Mouse (Mus musculus): ENCODE measurements at regions not wholly inside any gene's neighbourhood (a gene's known extent, or its start where the extent isn't known, plus 50 kb on each side); places are given as distances from the start of the nearest gene placed in this dataset.

DNA sequence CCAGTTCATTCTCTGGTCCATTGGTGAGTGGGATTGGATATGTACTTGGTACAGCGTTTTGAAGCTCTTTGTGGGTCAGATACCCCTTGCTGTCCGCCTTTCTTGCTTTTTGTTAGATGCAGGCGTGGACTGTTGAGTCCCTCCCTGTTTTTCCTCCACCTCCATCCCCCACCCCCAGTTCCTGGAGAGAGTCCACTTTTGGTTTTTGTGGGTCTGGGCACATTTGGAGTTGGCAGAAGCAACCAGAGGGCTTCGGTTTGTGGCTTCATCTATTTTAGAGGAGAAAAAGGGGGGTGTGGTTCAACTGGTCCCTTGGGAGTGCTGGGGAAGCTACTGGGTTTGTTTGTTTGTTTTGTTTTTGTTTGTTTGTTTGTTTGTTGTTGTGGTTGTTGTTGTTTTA lies 103.9 kb upstream of the Gm9887 start:
- Histone ChIP-seq H3K4me3 (ENCODE audit: low read depth, low read length) (no peak overlapping the region), H3K9ac (replicated peaks; ENCODE audit: low read depth) (no peak overlapping the region), H3K4me2 (replicated peaks; ENCODE audit: low read depth, low read length) (no peak overlapping the region), H3K36me3 (ENCODE audit: insufficient read depth, low read length) (no peaks in the 10 kb centered on the region), H3K27me3 (replicated peaks; ENCODE audit: insufficient read depth, low read length) (no peaks in the 10 kb centered on the region), H3K4me1 (ENCODE audit: insufficient read depth, low read depth, low read length) (peaks cover 16% of the 10 kb centered on the region), H3K27ac (ENCODE audit: low read length) (no peak overlapping the region), H3K9me3 (ENCODE audit: low read length) (no peaks in the 10 kb centered on the region)
- ATAC-seq: no peak
- WGBS: 75% methylated on average over 4 of the region's 4 CpGs
- TF ChIP-seq CTCF (IDR thresholded peaks at IDR 0.05) (no peak), EP300 (IDR thresholded peaks at IDR 0.05) (no peak)
- DNase-seq (ENCODE audit: low spot score): no peak

DNA sequence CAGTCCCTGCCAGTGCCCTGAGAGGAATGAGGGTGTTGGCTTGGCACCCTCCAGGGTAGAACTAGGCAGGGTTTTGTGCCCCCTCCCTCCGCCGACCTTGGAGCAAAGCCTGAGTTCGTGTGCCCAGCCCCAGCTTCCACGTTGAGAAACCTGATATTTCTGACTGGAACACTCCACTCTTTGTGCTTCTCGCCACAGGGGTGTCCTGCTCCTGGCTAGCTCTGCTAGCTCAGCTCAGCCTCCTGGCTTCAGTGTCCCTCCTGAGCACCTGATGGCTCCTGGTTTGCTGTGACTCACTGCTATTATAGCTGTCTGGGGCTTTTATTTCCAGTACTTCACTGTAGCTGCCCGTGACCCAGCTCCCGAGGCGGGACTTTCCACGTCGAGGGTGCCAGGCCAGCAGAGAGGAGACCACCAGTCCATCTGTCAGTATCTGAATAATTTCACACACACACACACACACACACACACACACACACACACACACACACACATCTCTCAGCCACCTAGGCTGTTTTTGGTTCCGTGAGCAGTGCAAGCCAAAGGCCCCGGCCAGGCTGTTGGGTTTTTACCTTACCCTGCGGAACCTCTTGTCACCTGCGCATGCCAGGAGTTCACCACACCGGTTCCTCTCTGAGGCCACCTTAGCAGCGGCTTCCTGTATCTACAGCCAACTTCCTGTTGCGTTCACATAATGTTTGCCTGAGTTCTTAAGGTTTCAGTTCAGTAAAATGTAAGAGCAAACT lies 102.8 kb upstream of the Gm9887 start:
- TF ChIP-seq CTCF (IDR thresholded peaks at IDR 0.05) (no peak), EP300 (IDR thresholded peaks at IDR 0.05) (no peak)
- peak; percentile 84 for ATAC-seq
- Histone ChIP-seq H3K27ac (ENCODE audit: low read length) (peak overlapping the region; percentile 81), H3K4me2 (replicated peaks; ENCODE audit: low read depth, low read length) (no peak overlapping the region), H3K9ac (replicated peaks; ENCODE audit: low read depth) (0 out of 2 replicates have a peak overlapping the region, but pooled peaks have one; percentile 12), H3K36me3 (ENCODE audit: insufficient read depth, low read length) (no peaks in the 10 kb centered on the region), H3K4me1 (ENCODE audit: insufficient read depth, low read depth, low read length) (peaks cover 16% of the 10 kb centered on the region), H3K9me3 (ENCODE audit: low read length) (no peaks in the 10 kb centered on the region), H3K4me3 (ENCODE audit: low read depth, low read length) (no peak overlapping the region), H3K27me3 (replicated peaks; ENCODE audit: insufficient read depth, low read length) (no peaks in the 10 kb centered on the region)
- whole genome bisulfite sequencing: 34% methylated on average over 17 of the region's 17 CpGs
- peak; percentile 70 for DNase-seq (ENCODE audit: low spot score)

DNA sequence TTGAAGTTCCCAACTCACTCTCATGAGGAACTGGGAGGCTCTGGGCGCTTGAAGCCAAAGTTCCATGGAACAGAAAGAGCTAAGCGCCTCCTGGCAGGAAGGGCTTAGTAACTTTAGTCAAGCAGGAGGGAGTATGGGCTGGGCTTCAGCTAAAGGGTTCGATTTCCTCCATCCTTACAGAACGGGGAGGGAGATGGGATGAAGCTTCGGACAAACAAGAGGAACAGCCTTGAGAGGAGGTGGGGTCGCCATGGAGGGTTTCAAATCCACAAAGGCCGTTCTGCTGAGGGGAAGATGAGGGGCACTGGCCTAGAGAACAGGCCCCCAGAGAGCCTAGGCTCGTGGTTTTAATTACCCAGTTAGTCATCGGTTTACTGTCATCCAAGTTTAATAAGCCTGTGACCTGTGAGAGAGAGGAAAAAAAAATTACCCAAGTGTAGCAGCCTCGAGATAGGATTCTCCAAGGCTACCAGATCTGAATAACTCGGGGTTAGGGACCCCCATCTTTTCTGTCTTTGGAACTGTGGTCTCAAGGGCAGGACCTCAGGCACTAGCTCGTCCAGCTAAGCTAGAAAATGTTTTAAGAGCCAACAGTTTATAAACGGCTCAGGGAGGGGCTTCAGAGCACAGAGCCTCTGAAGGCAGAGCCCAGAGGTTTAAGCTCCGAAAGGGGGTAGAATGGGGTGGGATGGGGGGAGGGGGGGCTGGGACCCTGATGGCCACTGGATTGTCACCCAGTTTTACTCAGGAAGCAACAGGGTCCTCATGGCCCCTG lies 102.1 kb upstream of the Gm9887 start:
- WGBS: 43% methylated on average over 14 of the region's 14 CpGs
- Histone ChIP-seq H3K4me2 (replicated peaks; ENCODE audit: low read depth, low read length) (no peak overlapping the region), H3K4me1 (ENCODE audit: insufficient read depth, low read depth, low read length) (peaks cover 16% of the 10 kb centered on the region), H3K4me3 (ENCODE audit: low read depth, low read length) (no peak overlapping the region), H3K27me3 (replicated peaks; ENCODE audit: insufficient read depth, low read length) (no peaks in the 10 kb centered on the region), H3K9me3 (ENCODE audit: low read length) (no peaks in the 10 kb centered on the region), H3K36me3 (ENCODE audit: insufficient read depth, low read length) (no peaks in the 10 kb centered on the region), H3K9ac (replicated peaks; ENCODE audit: low read depth) (0 out of 2 replicates have a peak overlapping the region, but pooled peaks have one; percentile 12), H3K27ac (ENCODE audit: low read length) (peak overlapping the region; percentile 81)
- ATAC-seq (no peak), DNase-seq (ENCODE audit: low spot score) (peak; percentile 36)
- TF ChIP-seq EP300 (IDR thresholded peaks at IDR 0.05) (no peak), CTCF (IDR thresholded peaks at IDR 0.05) (no peak)

DNA sequence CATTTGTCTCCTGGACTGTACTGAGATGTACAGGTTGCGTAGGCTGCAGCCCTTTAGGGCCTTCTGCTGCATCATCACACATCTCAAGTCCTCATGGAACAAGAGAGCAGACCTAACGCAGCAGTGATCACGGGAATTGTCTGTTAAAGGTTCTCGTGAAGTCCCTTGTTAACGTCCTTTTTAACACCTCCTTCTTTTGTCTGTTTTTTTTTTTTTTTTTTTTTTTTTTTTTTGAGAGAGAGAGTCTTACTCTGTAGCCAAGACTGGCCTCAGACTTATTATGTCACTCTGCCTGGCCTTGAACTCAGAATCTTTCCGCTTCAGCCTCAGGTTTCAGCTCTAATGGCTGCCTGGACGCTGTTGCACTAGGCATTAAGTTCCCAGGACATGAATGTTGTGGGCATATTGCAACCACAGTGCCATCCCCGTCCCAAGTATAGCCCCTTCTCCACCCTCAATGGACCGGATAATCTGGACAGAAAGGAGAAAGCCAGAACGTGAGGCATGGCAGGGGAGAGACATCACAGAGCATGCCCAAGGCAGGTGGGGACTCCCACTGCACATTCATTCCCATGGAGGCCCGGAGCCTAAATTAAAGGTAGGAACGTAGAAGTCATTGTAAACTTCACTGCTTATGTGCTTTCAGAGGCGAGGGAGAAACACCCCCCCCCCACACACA lies 101.3 kb upstream of the Gm9887 start:
- Histone ChIP-seq H3K27me3 (replicated peaks; ENCODE audit: insufficient read depth, low read length) (no peaks in the 10 kb centered on the region), H3K9ac (replicated peaks; ENCODE audit: low read depth) (no peak overlapping the region), H3K4me2 (replicated peaks; ENCODE audit: low read depth, low read length) (no peak overlapping the region), H3K9me3 (ENCODE audit: low read length) (no peaks in the 10 kb centered on the region), H3K4me1 (ENCODE audit: insufficient read depth, low read depth, low read length) (peaks cover 16% of the 10 kb centered on the region), H3K36me3 (ENCODE audit: insufficient read depth, low read length) (no peaks in the 10 kb centered on the region), H3K4me3 (ENCODE audit: low read depth, low read length) (no peak overlapping the region), H3K27ac (ENCODE audit: low read length) (0 out of 2 replicates have a peak overlapping the region, but pooled peaks have one; percentile 81)
- no peak for DNase-seq (ENCODE audit: low spot score)
- no peak for ATAC-seq
- 90% methylated on average over 13 of the region's 13 CpGs for WGBS
- TF ChIP-seq EP300 (IDR thresholded peaks at IDR 0.05) (no peak), CTCF (IDR thresholded peaks at IDR 0.05) (no peak)

DNA sequence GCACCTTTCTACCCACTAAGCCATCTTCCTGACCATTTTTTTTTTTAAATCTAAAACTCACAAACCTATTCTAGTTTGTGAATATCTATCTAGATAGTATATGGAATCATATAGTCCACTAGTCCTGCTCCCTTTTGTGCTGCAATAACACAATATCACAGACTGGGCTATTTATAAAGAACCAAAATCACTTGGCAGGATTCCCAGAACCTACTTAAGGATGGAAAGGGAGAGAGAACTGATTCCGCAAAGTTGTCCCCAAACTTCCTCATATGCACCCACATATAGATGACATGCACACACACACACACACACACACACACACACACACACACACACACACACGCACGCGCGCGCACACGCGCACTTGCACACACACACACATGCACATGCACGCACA lies 100.7 kb upstream of the Gm9887 start:
- no peak overlapping the region for H3K27ac ChIP-seq (ENCODE audit: low read length)
- no peak for ATAC-seq

DNA sequence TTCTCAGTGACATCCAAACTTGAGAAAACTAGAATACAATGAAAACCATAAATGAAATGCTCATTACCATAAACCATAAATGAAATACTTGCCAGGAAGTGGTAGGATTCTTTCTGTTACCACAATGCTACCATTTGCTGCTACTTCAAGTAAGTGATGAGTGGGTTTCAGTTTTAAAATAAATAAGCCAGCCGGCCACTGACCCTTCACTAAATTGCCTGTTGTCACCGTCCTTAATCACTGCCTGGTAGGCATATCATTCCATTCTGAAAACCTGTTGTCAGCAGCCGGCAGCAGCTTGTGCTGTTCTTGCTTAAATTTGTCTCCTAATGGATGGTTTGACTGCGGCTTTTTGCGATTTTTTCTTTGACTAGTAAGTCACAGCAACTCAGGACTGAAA lies 99.6 kb upstream of the Gm9887 start:
- H3K9me3 ChIP-seq (ENCODE audit: low read length): no peaks in the 10 kb centered on the region
- DNase-seq (ENCODE audit: low spot score) (no peak), ATAC-seq (no peak)
- no peak overlapping the region for H3K4me2 ChIP-seq (replicated peaks; ENCODE audit: low read depth, low read length)
- peaks cover 13% of the 10 kb centered on the region for H3K4me1 ChIP-seq (ENCODE audit: insufficient read depth, low read depth, low read length)
- WGBS: 58% methylated on average over 5 of the region's 5 CpGs
- H3K9ac ChIP-seq (replicated peaks; ENCODE audit: low read depth): no peak overlapping the region
- TF ChIP-seq CTCF (IDR thresholded peaks at IDR 0.05) (no peak), EP300 (IDR thresholded peaks at IDR 0.05) (no peak)
- H3K4me3 ChIP-seq (ENCODE audit: low read depth, low read length): no peak overlapping the region
- no peaks in the 10 kb centered on the region for H3K36me3 ChIP-seq (ENCODE audit: insufficient read depth, low read length)
- H3K27me3 ChIP-seq (replicated peaks; ENCODE audit: insufficient read depth, low read length): no peaks in the 10 kb centered on the region
- no peak overlapping the region for H3K27ac ChIP-seq (ENCODE audit: low read length)

More for the DNA sequence above, 100.7 kb upstream of the Gm9887 start:
- Histone ChIP-seq H3K4me1 (ENCODE audit: insufficient read depth, low read depth, low read length) (peaks cover 16% of the 10 kb centered on the region), H3K4me2 (replicated peaks; ENCODE audit: low read depth, low read length) (no peak overlapping the region), H3K36me3 (ENCODE audit: insufficient read depth, low read length) (no peaks in the 10 kb centered on the region), H3K27me3 (replicated peaks; ENCODE audit: insufficient read depth, low read length) (no peaks in the 10 kb centered on the region), H3K9ac (replicated peaks; ENCODE audit: low read depth) (no peak overlapping the region), H3K9me3 (ENCODE audit: low read length) (no peaks in the 10 kb centered on the region), H3K4me3 (ENCODE audit: low read depth, low read length) (no peak overlapping the region)
- TF ChIP-seq EP300 (IDR thresholded peaks at IDR 0.05) (no peak), CTCF (IDR thresholded peaks at IDR 0.05) (no peak)
- 89% methylated on average over 9 of the region's 9 CpGs for WGBS
- DNase-seq (ENCODE audit: low spot score): peak; percentile 62
